Mouse (Mus musculus) kidney, adult 8-10 months (tissue): Measurements from ENCODE around the gene Sncb.
A peak's percentile ranks its signal among the peaks of the same experiment; 100 is the strongest.

Experiments used
- DNase-seq, 2 experiments: peaks; one replicate each; pipeline ENCODE4 v3.0.0; 2022

The Sncb gene

GRCm38 (mm10) chr13:54766192-54766768 is at the start of gene Sncb:
Sncb (minus strand) TSS chr13:54766595.
- peak in 1 of 2 experiments; percentile 17 for DNase-seq

- DNase-seq, result no peak
Observed at GRCm38 (mm10) chr13:54813381-54813780, 47.0 kb upstream of the Sncb start.

GRCm38 (mm10) chr13:54811476-54811875 is 45.1 kb upstream of the Sncb start:
- DNase-seq, result no peak

DNA sequence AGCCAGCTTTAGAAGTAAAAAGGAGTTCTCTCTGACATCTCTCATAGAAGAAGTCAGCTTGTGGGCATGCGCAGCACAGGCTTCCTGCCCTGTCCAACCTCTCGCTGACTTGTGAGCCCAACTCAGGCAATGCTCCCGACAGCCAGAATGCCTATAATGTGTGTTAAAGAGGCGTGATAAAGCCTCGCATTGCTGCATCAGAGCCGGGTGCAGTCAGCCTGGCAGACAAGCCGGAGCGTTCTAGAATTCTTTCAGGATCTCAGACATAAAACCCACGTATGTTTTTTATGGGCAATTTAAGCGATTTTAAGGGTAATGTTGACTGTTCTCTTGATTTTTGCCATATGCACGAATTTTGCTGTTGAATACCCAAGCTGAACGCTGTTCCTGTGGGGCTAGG is 41.7 kb upstream of the Sncb start:
- DNase-seq, result no peak

- no peak for DNase-seq
Observed at GRCm38 (mm10) chr13:54806434-54806976, 40.1 kb upstream of the Sncb start.

- DNase-seq, result no peak
Observed at GRCm38 (mm10) chr13:54805134-54805838, 38.9 kb upstream of the Sncb start.

DNA sequence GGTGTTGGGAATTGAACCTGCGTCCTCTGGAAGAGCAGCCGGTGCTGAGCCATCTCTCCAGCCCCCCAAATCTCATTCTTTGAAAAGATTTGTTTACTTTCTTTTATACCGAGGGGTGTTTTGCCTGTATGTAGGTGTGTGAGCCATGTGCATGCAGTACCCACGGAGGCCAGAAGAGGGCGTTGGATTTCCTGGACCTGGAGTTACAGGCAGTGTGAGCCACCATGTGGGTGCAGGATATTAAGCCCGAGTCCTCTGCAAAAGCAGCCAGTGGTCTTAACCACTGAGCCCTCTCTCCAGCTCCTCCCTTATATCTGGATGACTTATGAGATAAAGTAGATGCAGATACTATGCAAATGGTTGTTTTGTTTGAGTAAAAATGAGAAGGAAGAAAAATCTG is 36.6 kb upstream of the Sncb start:
- DNase-seq, result no peak

DNA sequence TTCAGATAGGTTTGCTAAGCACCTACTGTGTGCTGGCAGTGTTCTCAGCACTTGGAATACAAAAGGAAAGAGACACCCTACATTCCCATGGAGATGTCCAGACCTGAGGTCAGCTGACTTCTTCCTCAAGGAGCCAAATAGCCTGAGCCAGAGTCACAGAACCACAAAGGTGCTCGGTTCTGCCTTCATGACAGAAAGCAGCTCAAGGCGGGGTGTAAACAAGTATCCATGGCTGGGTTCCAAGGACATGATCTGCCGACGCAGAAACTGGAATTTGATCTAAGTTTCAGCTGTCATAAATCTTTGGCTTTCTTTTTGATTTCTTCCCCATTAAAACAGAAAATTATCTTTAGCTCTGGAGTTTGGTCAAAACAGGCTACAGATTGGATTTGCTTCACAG is 33.8 kb upstream of the Sncb start:
- no peak for DNase-seq

GRCm38 (mm10) chr13:54799701-54800100 is 33.3 kb upstream of the Sncb start:
- DNase-seq, result peak; percentile 52 to 68

GRCm38 (mm10) chr13:54798740-54799139 is 32.3 kb upstream of the Sncb start:
- no peak for DNase-seq

GRCm38 (mm10) chr13:54797861-54798643 is 31.7 kb upstream of the Sncb start:
- DNase-seq, result no peak

- peak; percentile 22 to 36 for DNase-seq
Observed at GRCm38 (mm10) chr13:54797356-54797755, 31.0 kb upstream of the Sncb start.

GRCm38 (mm10) chr13:54794843-54795242 is 28.4 kb upstream of the Sncb start:
- no peak for DNase-seq

DNA sequence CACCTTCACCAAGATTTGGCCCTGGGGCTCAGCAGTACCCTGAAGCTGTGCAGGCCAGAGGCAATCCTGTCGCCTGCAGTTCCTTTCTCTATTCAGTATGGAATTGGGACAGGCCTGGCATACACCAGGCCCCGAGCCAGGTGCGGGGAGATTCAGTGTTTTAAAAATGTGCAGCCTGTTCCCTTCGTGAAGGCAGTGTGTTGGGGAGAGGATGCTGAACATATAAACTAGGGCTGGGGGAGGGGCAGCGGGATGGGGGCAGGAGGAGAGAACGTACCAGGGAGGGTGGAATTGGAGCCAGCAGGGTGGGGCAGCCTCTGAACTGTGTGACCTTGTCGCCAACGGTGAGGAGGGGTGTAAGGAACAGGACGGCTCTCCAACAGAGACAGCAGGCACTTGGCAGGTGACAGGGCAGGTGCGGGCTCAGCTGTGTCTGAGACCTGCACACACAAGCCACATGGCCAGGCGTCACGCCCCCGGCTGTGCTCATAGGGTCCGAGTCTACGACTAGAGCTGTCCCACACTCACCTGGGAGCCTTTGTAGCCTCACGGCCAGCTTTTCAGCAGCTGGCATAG is 27.7 kb upstream of the Sncb start:
- DNase-seq, result no peak

- DNase-seq, result no peak
Observed at GRCm38 (mm10) chr13:54792259-54793230, 26.1 kb upstream of the Sncb start.

DNA sequence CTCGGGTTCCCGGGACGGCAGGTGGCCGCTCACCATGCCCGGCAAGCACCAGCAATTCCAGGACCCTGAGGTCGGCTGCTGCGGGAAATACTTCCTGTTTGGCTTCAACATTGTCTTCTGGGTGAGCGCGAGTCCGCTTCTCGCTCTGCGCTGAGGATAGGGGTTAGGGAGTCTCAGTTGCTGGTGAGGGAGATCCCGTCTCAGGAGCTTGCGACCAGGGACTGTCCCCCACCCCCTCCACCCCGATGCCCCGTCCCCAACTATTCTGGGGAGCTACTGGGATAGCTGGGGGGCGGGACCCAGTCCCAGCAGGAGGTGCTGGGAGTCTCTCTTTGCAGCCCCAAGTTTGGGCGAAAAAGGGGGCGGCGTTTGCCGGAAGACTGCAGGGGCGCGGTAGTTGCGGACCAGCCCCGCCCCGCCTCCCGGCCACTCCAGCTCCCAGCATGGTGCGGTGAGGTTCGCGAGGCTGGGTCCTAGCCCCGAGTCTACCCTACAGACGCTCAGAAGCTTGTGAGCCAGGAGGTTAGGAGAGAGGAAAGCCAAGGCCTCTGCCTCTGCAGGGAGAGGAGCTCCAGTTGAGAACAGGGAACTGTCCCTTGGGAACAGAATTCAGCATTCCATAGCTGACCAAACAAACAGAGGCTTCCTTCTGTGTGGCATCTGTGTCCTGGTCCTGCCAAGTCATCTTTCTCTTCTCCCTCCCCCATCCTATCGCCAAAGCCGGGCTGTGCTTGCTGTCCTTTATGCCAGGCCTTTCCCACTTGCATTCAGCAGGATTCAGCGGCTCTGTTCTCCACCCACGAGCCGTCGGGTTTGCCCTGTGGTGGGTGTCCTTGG is 23.4 kb upstream of the Sncb start:
- DNase-seq, result peak in 1 of 2 experiments; percentile 22

- peak; percentile 97 to 99 for DNase-seq
Observed at GRCm38 (mm10) chr13:54788740-54789560, 22.6 kb upstream of the Sncb start, which contains the start of gene Tspan17. Tspan17 (plus strand) TSS chr13:54789377.

GRCm38 (mm10) chr13:54787591-54787990 is 21.2 kb upstream of the Sncb start:
- peak; percentile 48 to 55 for DNase-seq

- no peak for DNase-seq
Observed at GRCm38 (mm10) chr13:54783698-54784097, 17.3 kb upstream of the Sncb start, which contains the start of gene Eif4e1b. Eif4e1b (plus strand) TSS chr13:54783998.

DNA sequence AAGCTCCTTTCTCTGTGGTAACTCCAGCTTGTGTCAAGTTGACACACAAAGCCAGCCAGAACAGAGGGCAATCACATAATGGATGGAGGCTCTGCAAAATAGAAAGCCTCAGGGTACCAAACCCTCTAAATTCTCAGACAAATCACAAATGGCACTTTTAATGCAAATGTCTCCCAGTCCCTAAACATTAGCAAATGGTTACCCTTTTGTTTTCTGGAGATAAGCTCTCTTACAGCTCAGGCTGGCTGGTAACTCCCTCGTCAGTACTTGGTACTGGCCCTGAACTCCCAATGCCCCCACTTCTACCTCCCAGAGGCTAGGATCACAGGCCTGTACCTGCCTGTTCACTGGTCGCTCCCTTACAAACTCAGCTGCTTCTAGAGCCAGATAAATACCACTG is 16.8 kb upstream of the Sncb start:
- no peak for DNase-seq
